Mouse (Mus musculus) spleen, adult 2 months (tissue): Measurements from ENCODE around the gene Ncoa4. TPM values are rescaled to one million over a fixed set of nuclear protein-coding genes. Genes with fewer than 3 reads are reported as not detected.
"Not testable (repeated sequence)": the region's sequence is repeated elsewhere in the genome, so short reads cannot be mapped to it uniquely, and the experiment has no call there.

Experiments
- DNase-seq, 2 experiments: peaks; one replicate each; pipeline versions ENCODE4 v3.0.0 to v3.0.0-alpha.2; 2012 to 2021; ENCODE audit warnings: low spot score in 2 of 2, low read depth in 1 of 2
- H3K27ac ChIP-seq: fragments of 200-500 bp; 2 replicates; pipeline ENCODE4 v1.5.1; 2012; ENCODE audit warnings: low read length, inconsistent platforms; ENCODE audit not compliant: insufficient read depth
- H3K27me3 ChIP-seq: fragments of 200-500 bp; 2 replicates; pipeline ENCODE4 v1.6.1; 2012; ENCODE audit warnings: mild to moderate bottlenecking, moderate library complexity, low read length, inconsistent platforms; ENCODE audit not compliant: control insufficient read depth, insufficient read depth
- H3K36me3 ChIP-seq: fragments of 200-500 bp; 2 replicates; pipeline ENCODE4 v1.6.1; 2012; ENCODE audit warnings: mild to moderate bottlenecking, low read length, inconsistent platforms; ENCODE audit not compliant: control insufficient read depth, insufficient read depth
- H3K4me1 ChIP-seq: fragments of 200-500 bp; 2 replicates; pipeline ENCODE4 v1.6.1; 2011; ENCODE audit warnings: inconsistent platforms; ENCODE audit not compliant: control insufficient read depth, insufficient read depth, insufficient read length
- H3K4me3 ChIP-seq: fragments of 200-500 bp; 2 replicates; pipeline ENCODE4 v1.5.1; 2011; ENCODE audit warnings: mild to moderate bottlenecking, inconsistent platforms; ENCODE audit not compliant: insufficient read depth, insufficient read length; ENCODE audit errors: extremely low read depth
- CTCF ChIP-seq: fragments of 200-500 bp; IDR thresholded peaks from 2 replicates; pipeline ENCODE4 v1.5.1; 2011; ENCODE audit warnings: mild to moderate bottlenecking, inconsistent platforms; ENCODE audit not compliant: insufficient read depth, insufficient read length, insufficient replicate concordance; ENCODE audit errors: extremely low read depth
- POLR2A ChIP-seq: fragments of 200-500 bp; IDR thresholded peaks from 2 replicates; pipeline ENCODE4 v1.6.1; 2011; ENCODE audit warnings: low read depth, low read length, inconsistent platforms
- WGBS: fragments of 180-500 bp; shearing (Covaris S2); methylation state at CpG from one replicate; pipeline ENCODE4 v1.1.7; 2018; 5-methylcytosine and 5-hydroxymethylcytosine counted together
- polyA plus RNA-seq: library from polyadenylated mRNA; depleted of rRNA; stranded (reverse); fragments of >200 nt; gene quantifications from 2 replicates; pipeline ENCODE4 v1.2.3, GENCODE M21; 2012

Ncoa4 gene
- polyA plus RNA-seq, 1 experiment = 45.2 TPM

DNA sequence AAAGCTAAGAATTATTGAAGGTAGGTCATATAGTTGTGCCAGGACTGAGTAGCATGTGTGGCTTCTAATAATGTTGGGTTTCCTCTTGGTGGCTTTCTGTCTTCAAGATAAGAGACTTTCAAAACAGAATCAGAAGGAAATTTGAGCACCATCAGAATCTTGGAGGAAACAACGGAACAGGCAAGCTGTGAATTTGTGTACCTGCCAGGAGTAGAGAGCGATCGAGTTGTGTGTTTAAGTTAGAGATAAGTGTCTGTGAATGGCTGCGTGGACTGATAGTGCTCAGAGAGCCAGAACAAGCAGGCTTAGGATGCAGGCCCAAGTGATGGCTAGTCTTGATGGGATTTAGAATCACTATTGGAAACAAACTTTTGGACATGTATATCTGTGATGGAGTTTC is 27.8 kb upstream of the Ncoa4 start:
- DNase-seq = no peak
- Histone ChIP-seq H3K4me3 (no peak overlapping the region), H3K27me3 (no peaks in the 10 kb centered on the region), H3K27ac (no peak overlapping the region), H3K4me1 (no peaks in the 10 kb centered on the region), H3K36me3 (no peaks in the 10 kb centered on the region)
- 37% methylated on average over 4 of the region's 4 CpGs for WGBS
- TF ChIP-seq POLR2A (no peak), CTCF (no peak)

DNA sequence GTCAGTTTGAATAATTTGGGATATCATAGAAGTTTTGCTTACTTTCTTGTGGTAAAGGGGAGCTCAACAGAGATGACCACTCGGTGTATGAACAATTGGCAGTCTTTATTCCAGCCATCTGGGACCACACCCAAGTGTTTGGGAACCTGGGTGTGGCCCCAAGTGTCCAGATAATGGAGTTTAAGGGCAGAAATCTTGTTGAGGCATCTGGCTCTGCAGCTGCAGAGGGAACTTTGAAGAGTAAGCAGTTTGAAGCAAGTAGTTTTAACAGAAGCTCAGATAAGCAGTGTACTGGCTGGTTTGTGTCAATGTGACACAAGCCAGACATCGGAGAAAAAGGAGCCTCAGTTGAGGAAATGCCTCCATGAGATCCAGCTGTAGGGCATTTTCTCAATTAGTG is 25.4 kb upstream of the Ncoa4 start:
- no peaks in the 10 kb centered on the region for H3K27me3 ChIP-seq
- no peak overlapping the region for H3K27ac ChIP-seq
- H3K36me3 ChIP-seq = no peaks in the 10 kb centered on the region
- no peak overlapping the region for H3K4me3 ChIP-seq
- WGBS = 60% methylated on average over 2 of the region's 2 CpGs
- no peaks in the 10 kb centered on the region for H3K4me1 ChIP-seq
- DNase-seq = no peak
- no peak for TF ChIP-seq CTCF
- no peak for TF ChIP-seq POLR2A

DNA sequence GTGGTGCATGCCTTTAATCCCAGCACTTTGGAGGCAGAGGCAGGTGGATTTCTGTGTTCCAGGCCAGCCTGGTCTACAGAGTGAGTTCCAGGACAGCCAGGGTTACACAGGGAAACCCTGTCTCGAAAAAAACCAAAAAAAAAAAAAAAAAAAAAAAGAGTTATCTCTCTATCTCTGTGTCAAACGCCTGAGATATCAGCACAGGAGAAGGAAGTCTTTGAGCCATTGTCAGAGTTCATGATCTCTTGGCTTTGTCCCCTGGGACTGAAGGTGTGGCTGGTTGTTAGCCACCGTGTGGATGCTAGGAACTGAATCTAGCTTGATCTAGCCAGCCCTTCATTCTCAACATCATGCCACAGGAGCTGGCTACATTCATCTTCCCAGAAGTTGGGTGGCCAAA is 23.2 kb upstream of the Ncoa4 start:
- DNase-seq, H3K4me3 ChIP-seq, H3K36me3 ChIP-seq, H3K27me3 ChIP-seq, H3K4me1 ChIP-seq, H3K27ac ChIP-seq: not testable (repeated sequence)
- WGBS = 55% methylated on average over 3 of the region's 3 CpGs

DNA sequence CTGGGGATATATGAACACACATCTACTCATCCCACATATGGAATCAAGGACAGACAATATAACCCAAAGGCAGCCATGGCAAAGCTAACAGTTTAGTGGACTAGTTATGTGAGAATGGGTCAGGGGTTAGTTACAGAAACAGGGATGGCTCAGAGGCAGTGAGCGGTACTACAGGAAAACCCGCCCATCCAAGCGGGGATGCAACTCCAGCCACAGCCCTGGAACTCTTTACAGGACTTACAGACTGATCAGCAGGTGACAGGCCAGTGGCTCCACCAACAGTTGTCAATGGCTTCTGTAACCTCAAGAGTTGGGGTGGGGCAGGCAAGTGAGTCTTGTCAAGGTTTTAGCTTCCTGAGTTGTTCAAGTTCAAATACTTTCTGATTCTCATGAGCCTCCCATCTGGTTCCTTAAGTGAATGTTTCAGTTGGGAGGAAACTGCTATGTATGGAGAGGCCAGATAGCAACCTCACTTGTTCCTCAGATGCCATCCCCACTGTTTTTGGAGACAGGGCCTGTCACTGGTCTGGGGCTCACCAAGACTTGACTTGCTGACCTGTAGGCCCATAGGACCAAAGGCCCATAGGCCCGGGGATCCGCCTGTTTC is 19.2 kb upstream of the Ncoa4 start:
- DNase-seq = no peak
- TF ChIP-seq CTCF = no peak
- TF ChIP-seq POLR2A = no peak
- Histone ChIP-seq H3K4me3 (no peak overlapping the region), H3K27ac (no peak overlapping the region), H3K36me3 (no peaks in the 10 kb centered on the region), H3K4me1 (no peaks in the 10 kb centered on the region), H3K27me3 (no peaks in the 10 kb centered on the region)
- 82% methylated on average over 5 of the region's 5 CpGs for WGBS

DNA sequence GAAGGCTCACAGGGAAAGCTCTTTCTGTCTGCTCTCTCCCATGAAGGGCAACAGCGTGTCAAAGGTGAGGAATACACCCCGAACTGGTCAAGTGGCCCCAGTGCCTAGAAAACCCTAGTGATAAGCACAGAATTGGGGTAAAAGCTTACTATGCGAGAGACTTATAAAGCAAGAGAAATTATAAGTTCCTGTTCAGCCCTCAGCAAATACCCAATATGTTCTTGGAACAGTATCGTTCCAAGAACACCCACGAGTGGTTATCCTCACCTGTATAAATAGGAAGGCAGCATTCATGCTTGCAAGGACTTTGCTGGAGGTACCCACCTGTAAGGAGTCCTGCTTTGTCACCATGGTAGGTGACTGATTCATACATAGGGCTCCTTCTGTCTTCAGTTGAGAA is 17.9 kb upstream of the Ncoa4 start, which contains the start of gene Msmb:
Gene Msmb (plus strand): TSS at position 301 of the 400 bp plus-strand sequence.
- WGBS = 93% methylated on average over 5 of the region's 5 CpGs
- no peak within 1 kb of the TSS for H3K4me3 ChIP-seq
- H3K36me3 ChIP-seq = no peaks in the 10 kb centered on the region
- DNase-seq = no peak
- H3K4me1 ChIP-seq = no peaks in the 10 kb centered on the region
- TF ChIP-seq POLR2A (no peak), CTCF (no peak)
- no peak within 1 kb of the TSS for H3K27ac ChIP-seq
- no peaks in the 10 kb centered on the region for H3K27me3 ChIP-seq

DNA sequence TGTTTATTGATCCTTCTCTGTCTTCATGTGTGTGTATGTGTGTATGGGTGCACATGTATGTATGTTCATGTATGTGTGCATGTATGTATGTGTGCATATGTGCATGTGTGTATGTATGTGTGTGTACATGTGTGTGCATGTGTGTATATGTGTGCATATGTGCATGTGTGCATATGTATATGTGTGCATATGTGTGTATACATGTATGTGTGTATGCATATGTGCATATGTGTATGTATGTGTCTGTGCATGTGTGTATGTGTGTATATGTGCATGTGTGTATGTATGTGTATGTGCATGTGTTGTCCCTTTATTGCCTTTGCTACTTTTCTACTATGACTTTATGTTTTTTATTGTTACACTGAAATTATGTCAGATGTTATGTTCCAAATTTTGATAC is 14.9 kb upstream of the Ncoa4 start:
- Histone ChIP-seq H3K36me3 (no peaks in the 10 kb centered on the region), H3K27me3 (no peaks in the 10 kb centered on the region), H3K27ac (no peak overlapping the region), H3K4me1 (no peaks in the 10 kb centered on the region), H3K4me3 (no peak overlapping the region)
- TF ChIP-seq CTCF (no peak), POLR2A (no peak)
- no peak for DNase-seq

DNA sequence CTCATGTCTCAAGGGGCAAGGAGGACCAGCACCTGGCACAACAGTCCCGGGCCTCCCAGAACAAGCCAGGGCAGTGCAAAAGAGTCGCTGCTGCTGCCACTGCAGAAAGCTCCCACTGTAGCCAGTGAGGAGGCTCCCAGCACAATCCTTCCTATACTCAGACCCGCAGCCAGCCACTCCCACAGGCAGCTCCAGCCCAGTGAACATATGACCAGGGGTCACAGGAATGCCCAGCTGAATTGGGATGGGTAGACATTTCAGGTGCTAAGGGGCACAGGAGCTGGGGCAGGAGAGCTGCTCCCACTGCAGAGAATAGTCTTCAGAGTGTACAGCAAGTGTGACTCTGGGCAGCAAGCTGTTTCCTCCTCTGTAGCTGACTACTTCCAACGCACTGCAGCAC is 14.3 kb upstream of the Ncoa4 start:
- H3K27me3 ChIP-seq = no peaks in the 10 kb centered on the region
- WGBS = 78% methylated on average over 4 of the region's 4 CpGs
- TF ChIP-seq POLR2A (no peak), CTCF (no peak)
- H3K4me3 ChIP-seq = no peak overlapping the region
- no peak overlapping the region for H3K27ac ChIP-seq
- no peaks in the 10 kb centered on the region for H3K36me3 ChIP-seq
- no peak for DNase-seq
- H3K4me1 ChIP-seq = no peaks in the 10 kb centered on the region
